Mouse (Mus musculus): Measurements from ENCODE around the gene Cyp27a1.

- TF ChIP-seq POLR2A (IDR thresholded peaks at IDR 0.05; ENCODE audit: borderline replicate concordance, extremely low read depth, insufficient read depth, insufficient read length, poor library complexity, severe bottlenecking) (no peak), CTCF (IDR thresholded peaks at IDR 0.05; ENCODE audit: borderline replicate concordance, extremely low read depth, insufficient read depth, insufficient read length) (no peak)
Measured at GRCm38 (mm10) chr1:74668371-74668770, 45.0 kb upstream of the Cyp27a1 start.
